Mouse (Mus musculus) myocyte (in vitro differentiated cells): ENCODE results near the gene Timm23. TPM values are rescaled to one million over a fixed set of nuclear protein-coding genes. Genes with fewer than 3 reads are reported as not detected.
"Not testable (repeated sequence)": the region's sequence is repeated elsewhere in the genome, so short reads cannot be mapped to it uniquely, and the experiment has no call there.

Source experiments
- H3K27me3 ChIP-seq: one replicate; pipeline ENCODE4 v1.6.1; 2011; ENCODE audit not compliant: control insufficient read depth, insufficient read depth, insufficient read length
- H3K36me3 ChIP-seq: one replicate; pipeline ENCODE4 v1.6.1; 2011; ENCODE audit not compliant: control insufficient read depth, insufficient read depth
- H3K4me2 ChIP-seq: one replicate; pipeline ENCODE4 v1.6.1; 2011; ENCODE audit warnings: low read depth, control low read depth
- H3K4me3 ChIP-seq: one replicate; pipeline ENCODE4 v1.5.1; 2011; ENCODE audit warnings: mild to moderate bottlenecking, control low read depth, moderate library complexity
- H3K79me2 ChIP-seq: one replicate; pipeline ENCODE4 v1.6.1; 2011; ENCODE audit not compliant: control insufficient read depth, insufficient read depth
- H3ac ChIP-seq: one replicate; pipeline ENCODE4 v1.6.1; 2011; ENCODE audit not compliant: control insufficient read depth, insufficient read length
- CEBPB ChIP-seq: IDR thresholded peaks from 2 replicates; pipeline ENCODE4 v1.6.1; 2011; ENCODE audit warnings: mild to moderate bottlenecking, moderate library complexity; ENCODE audit not compliant: poor library complexity, insufficient read depth, severe bottlenecking
- E2F4 ChIP-seq: IDR thresholded peaks from one replicate; pipeline ENCODE4 v1.6.1; 2011; ENCODE audit warnings: mild to moderate bottlenecking, control low read depth, moderate library complexity; ENCODE audit not compliant: insufficient read depth
- MAX ChIP-seq: IDR thresholded peaks from one replicate; pipeline ENCODE4 v1.6.1; 2011; ENCODE audit warnings: low read depth, mild to moderate bottlenecking, control low read depth
- MYOD1 ChIP-seq, 3 experiments: IDR thresholded peaks; one replicate each; pipeline ENCODE4 v1.6.1; 2011; ENCODE audit warnings: control low read depth in 2 of 3, low read depth in 2 of 3, mild to moderate bottlenecking in 2 of 3, moderate library complexity in 1 of 3; ENCODE audit not compliant: insufficient read length in 2 of 3, control insufficient read depth in 1 of 3
- MYOG ChIP-seq, 3 experiments: IDR thresholded peaks; one replicate each; pipeline ENCODE4 v1.6.1; 2011; ENCODE audit warnings: control low read depth in 2 of 3, low read depth in 2 of 3, mild to moderate bottlenecking in 2 of 3; ENCODE audit not compliant: insufficient read length in 2 of 3, control insufficient read depth in 1 of 3, insufficient read depth in 1 of 3
- POLR2A ChIP-seq: IDR thresholded peaks from one replicate; pipeline ENCODE4 v1.6.1; 2011; ENCODE audit warnings: low read depth, mild to moderate bottlenecking, control low read depth, moderate library complexity; ENCODE audit not compliant: insufficient read length
- POLR2AphosphoS2 ChIP-seq: IDR thresholded peaks from one replicate; pipeline ENCODE4 v1.6.1; 2011; ENCODE audit warnings: low read depth, control low read depth; ENCODE audit not compliant: insufficient read length
- REST ChIP-seq: IDR thresholded peaks from one replicate; pipeline ENCODE4 v1.6.1; 2011; ENCODE audit warnings: mild to moderate bottlenecking, control low read depth, moderate library complexity; ENCODE audit not compliant: insufficient read depth, insufficient read length
- SRF ChIP-seq: IDR thresholded peaks from one replicate; pipeline ENCODE4 v1.6.1; 2011; ENCODE audit warnings: low read depth; ENCODE audit not compliant: control insufficient read depth, insufficient read length
- TCF12 ChIP-seq: IDR thresholded peaks from one replicate; pipeline ENCODE4 v1.6.1; 2011; ENCODE audit warnings: mild to moderate bottlenecking, control low read depth; ENCODE audit not compliant: poor library complexity, insufficient read depth, severe bottlenecking
- TCF3 ChIP-seq: IDR thresholded peaks from one replicate; pipeline ENCODE4 v1.6.1; 2011; ENCODE audit warnings: low read depth, control low read depth; ENCODE audit not compliant: insufficient read length
- USF1 ChIP-seq: IDR thresholded peaks from one replicate; pipeline ENCODE4 v1.6.1; 2011; ENCODE audit warnings: low read depth, mild to moderate bottlenecking, control low read depth, moderate library complexity
- polyA plus RNA-seq: library from polyadenylated mRNA; unstranded; fragments of >200 nt; fragmentation: generic; extraction: Trizol; gene quantifications from one replicate; pipeline ENCODE4 v1.2.1, GENCODE M21; 2012; ENCODE audit warnings: missing spikeins

Gene Timm23
- polyA plus RNA-seq, 1 experiment, result 242 TPM

GRCm38 (mm10) chr14:32144734-32145133 is 57.0 kb downstream of the Timm23 start:
- no peak for TF ChIP-seq MYOG (IDR thresholded peaks at IDR 0.05; ENCODE audit: control insufficient read depth in 1 of 3, insufficient read depth in 1 of 3, insufficient read length in 2 of 3, low read depth in 2 of 3)
- TF ChIP-seq REST, result no peak
- TF ChIP-seq POLR2A, result no peak
- no peak for TF ChIP-seq POLR2AphosphoS2
- no peak for TF ChIP-seq CEBPB
- TF ChIP-seq MAX, result no peak
- no peak for TF ChIP-seq TCF12
- TF ChIP-seq SRF, result no peak
- Histone ChIP-seq H3K79me2 (no peaks in the 10 kb centered on the region), H3K4me3 (no peak overlapping the region), H3K27me3 (peaks cover 16% of the 10 kb centered on the region), H3K36me3 (no peaks in the 10 kb centered on the region), H3K4me2 (no peak overlapping the region), H3ac (no peak overlapping the region)

- H3K4me3 ChIP-seq, result no peak within 1 kb of the TSS
- no peaks in the 10 kb centered on the region for H3K79me2 ChIP-seq
- TF ChIP-seq CEBPB (no peak), E2F4 (no peak), POLR2AphosphoS2 (no peak), MYOG (IDR thresholded peaks at IDR 0.05; ENCODE audit: control insufficient read depth in 1 of 3, insufficient read depth in 1 of 3, insufficient read length in 2 of 3, low read depth in 2 of 3) (no peak), USF1 (no peak), SRF (no peak), MYOD1 (IDR thresholded peaks at IDR 0.05; ENCODE audit: control insufficient read depth in 1 of 3, insufficient read length in 2 of 3, low read depth in 2 of 3) (no peak), TCF3 (no peak), TCF12 (no peak), POLR2A (no peak), REST (no peak), MAX (no peak)
- no peaks in the 10 kb centered on the region for H3K36me3 ChIP-seq
- H3ac ChIP-seq, result no peak within 1 kb of the TSS
- no peak within 1 kb of the TSS for H3K4me2 ChIP-seq
- H3K27me3 ChIP-seq, result peaks cover 6% of the 10 kb centered on the region
These were observed 60.0 kb downstream of the Timm23 start, which contains the start of gene Msmb for GRCm38 (mm10) chr14:32141723-32142122. Gene Msmb (plus strand): TSS chr14:32142023.

- H3K27me3 ChIP-seq, result peaks cover 6% of the 10 kb centered on the region
- H3K79me2 ChIP-seq, result no peaks in the 10 kb centered on the region
- no peaks in the 10 kb centered on the region for H3K36me3 ChIP-seq
- no peak overlapping the region for H3ac ChIP-seq
- H3K4me3 ChIP-seq, result no peak overlapping the region
- TF ChIP-seq MYOG (IDR thresholded peaks at IDR 0.05; ENCODE audit: control insufficient read depth in 1 of 3, insufficient read depth in 1 of 3, insufficient read length in 2 of 3, low read depth in 2 of 3) (no peak), USF1 (no peak), CEBPB (no peak)
- no peak overlapping the region for H3K4me2 ChIP-seq
These were observed 61.2 kb downstream of the Timm23 start for GRCm38 (mm10) chr14:32140359-32140965.

- H3K4me2 ChIP-seq, H3ac ChIP-seq, H3K36me3 ChIP-seq, H3K4me3 ChIP-seq, H3K27me3 ChIP-seq, H3K79me2 ChIP-seq: not testable (repeated sequence)
These were observed 65.2 kb downstream of the Timm23 start for GRCm38 (mm10) chr14:32136467-32136866.

- H3K4me3 ChIP-seq, result no peak overlapping the region
- no peaks in the 10 kb centered on the region for H3K79me2 ChIP-seq
- H3K27me3 ChIP-seq, result peaks cover 6% of the 10 kb centered on the region
- H3K36me3 ChIP-seq, result no peaks in the 10 kb centered on the region
- H3K4me2 ChIP-seq, result peak overlapping the region; percentile 36
- TF ChIP-seq MAX (no peak), CEBPB (no peak), USF1 (no peak), POLR2A (no peak), SRF (no peak), MYOG (IDR thresholded peaks at IDR 0.05; ENCODE audit: control insufficient read depth in 1 of 3, insufficient read depth in 1 of 3, insufficient read length in 2 of 3, low read depth in 2 of 3) (no peak)
- H3ac ChIP-seq, result no peak overlapping the region
These were observed 67.4 kb downstream of the Timm23 start for GRCm38 (mm10) chr14:32134293-32134692.
